Comparison of ENCODE assay signal across 9 mouse cellular contexts in genomic region chr13:97638457-97639088, GRCm38 (mm10).
DNase-seq lines count a peak whose midpoint lies in the region; ATAC-seq lines count a peak whose summit lies in the region.
"Had no signal": no experiment of that assay in that cellular context is flagged by ENCODE, and none has a peak within 500 bp of the region (broad histone marks: within the 10 kb centered on the region; RNA-seq: fewer than 3 reads in every experiment).

No protein-coding gene starts in this region.

- no peak overlapping the region for H3K4me3 ChIP-seq in forebrain, embryonic 13.5 days
- no peak overlapping the region for H3K4me3 ChIP-seq in forebrain, embryonic 11.5 days (ENCODE audit: low read depth, low read length)
- H3K4me3 ChIP-seq in midbrain, embryonic 11.5 days (ENCODE audit: low read depth, low read length) = no peak overlapping the region
- no peak overlapping the region for H3K4me3 ChIP-seq in midbrain, embryonic 10.5 days
- H3K4me3 ChIP-seq in forebrain, embryonic 15.5 days = no peak overlapping the region
- no peak overlapping the region for H3K4me3 ChIP-seq in neural tube, embryonic 13.5 days
- H3K4me3 ChIP-seq: limb, embryonic 12.5 days had no signal

- H3K9me3 ChIP-seq in forebrain, embryonic 13.5 days (replicated peaks) = peaks cover 7% of the 10 kb centered on the region; the same call in 1 of the 2 replicates
- no peaks in the 10 kb centered on the region for H3K9me3 ChIP-seq in forebrain, embryonic 11.5 days (ENCODE audit: control insufficient read depth, low read length)
- no peaks in the 10 kb centered on the region for H3K9me3 ChIP-seq in midbrain, embryonic 11.5 days (ENCODE audit: control insufficient read depth, low read length)
- H3K9me3 ChIP-seq in midbrain, embryonic 10.5 days (replicated peaks) = no peaks in the 10 kb centered on the region; the same call in 1 of the 2 replicates
- no peaks in the 10 kb centered on the region for H3K9me3 ChIP-seq in forebrain, embryonic 15.5 days
- H3K9me3 ChIP-seq in neural tube, embryonic 13.5 days = 0 out of 2 replicates have a peak, but pooled peaks cover 4% of the 10 kb centered on the region

- H3K27me3 ChIP-seq in forebrain, embryonic 13.5 days = no peaks in the 10 kb centered on the region
- H3K27me3 ChIP-seq in forebrain, embryonic 11.5 days (ENCODE audit: control insufficient read depth, insufficient read depth, low read length) = no peaks in the 10 kb centered on the region
- no peaks in the 10 kb centered on the region for H3K27me3 ChIP-seq in midbrain, embryonic 11.5 days (ENCODE audit: control insufficient read depth, insufficient read depth, low read length)
- no peaks in the 10 kb centered on the region for H3K27me3 ChIP-seq in midbrain, embryonic 10.5 days (ENCODE audit: low read depth, poor library complexity, severe bottlenecking)
- H3K27me3 ChIP-seq in forebrain, embryonic 15.5 days = no peaks in the 10 kb centered on the region
- H3K27me3 ChIP-seq in neural tube, embryonic 13.5 days = no peaks in the 10 kb centered on the region
- H3K27me3 ChIP-seq: limb, embryonic 12.5 days had no signal

- H3K9ac ChIP-seq in forebrain, embryonic 13.5 days = no peak overlapping the region
- H3K9ac ChIP-seq in forebrain, embryonic 11.5 days (ENCODE audit: low read length) = no peak overlapping the region
- no peak overlapping the region for H3K9ac ChIP-seq in midbrain, embryonic 11.5 days (ENCODE audit: low read length)
- H3K9ac ChIP-seq in forebrain, embryonic 15.5 days (replicated peaks) = no peak overlapping the region
- H3K9ac ChIP-seq in neural tube, embryonic 13.5 days = no peak overlapping the region
- H3K9ac ChIP-seq: limb, embryonic 12.5 days had no signal

- 53% methylated on average over 5 of the region's 5 CpGs for WGBS in forebrain, embryonic 13.5 days
- WGBS in forebrain, embryonic 11.5 days = 76% methylated on average over 5 of the region's 5 CpGs
- 74% methylated on average over 5 of the region's 5 CpGs for WGBS in midbrain, embryonic 11.5 days
- WGBS in midbrain, embryonic 10.5 days = 78% methylated on average over 5 of the region's 5 CpGs
- 40% methylated on average over 5 of the region's 5 CpGs for WGBS in forebrain, embryonic 15.5 days
- 72% methylated on average over 5 of the region's 5 CpGs for WGBS in neural tube, embryonic 13.5 days

- H3K4me2 ChIP-seq in forebrain, embryonic 13.5 days = no peak overlapping the region
- H3K4me2 ChIP-seq in forebrain, embryonic 11.5 days (ENCODE audit: low read depth, low read length, severe bottlenecking) = no peak overlapping the region
- H3K4me2 ChIP-seq in midbrain, embryonic 11.5 days = no peak overlapping the region
- no peak overlapping the region for H3K4me2 ChIP-seq in forebrain, embryonic 15.5 days (replicated peaks)
- no peak overlapping the region for H3K4me2 ChIP-seq in neural tube, embryonic 13.5 days
- H3K4me2 ChIP-seq: limb, embryonic 12.5 days had no signal

- no peak for DNase-seq in forebrain, embryonic 11.5 days (ENCODE audit: low spot score)
- DNase-seq in midbrain, embryonic 11.5 days (ENCODE audit: low spot score, missing footprints) = no peak
- DNase-seq in midbrain, embryonic 10.5 days (ENCODE audit: low spot score) = no peak
- no peak for DNase-seq in thymus, adult 18-20 months
- no peak for DNase-seq in right cerebral cortex, postnatal 36 days (ENCODE audit: low spot score in 2 of 2)

- peak; percentile 78 for ATAC-seq in forebrain, embryonic 13.5 days
- ATAC-seq in forebrain, embryonic 11.5 days (replicated peaks; ENCODE audit: low FRiP score) = no peak
- ATAC-seq in midbrain, embryonic 11.5 days (ENCODE audit: low FRiP score) = peak; percentile 52; the same call in 1 of the 2 replicates
- peak; percentile 80 for ATAC-seq in forebrain, embryonic 15.5 days (replicated peaks)
- no peak for ATAC-seq in neural tube, embryonic 13.5 days (ENCODE audit: low read depth)

- H3K4me1 ChIP-seq in forebrain, embryonic 13.5 days = peaks cover 16% of the 10 kb centered on the region
- no peaks in the 10 kb centered on the region for H3K4me1 ChIP-seq in forebrain, embryonic 11.5 days (replicated peaks; ENCODE audit: control insufficient read depth, insufficient read depth, low read length)
- no peaks in the 10 kb centered on the region for H3K4me1 ChIP-seq in midbrain, embryonic 11.5 days (ENCODE audit: control insufficient read depth, insufficient read depth, low read length)
- peaks cover 11% of the 10 kb centered on the region; the same call in 1 of the 2 replicates for H3K4me1 ChIP-seq in midbrain, embryonic 10.5 days
- peaks cover 25% of the 10 kb centered on the region for H3K4me1 ChIP-seq in forebrain, embryonic 15.5 days
- peaks cover 14% of the 10 kb centered on the region for H3K4me1 ChIP-seq in neural tube, embryonic 13.5 days (replicated peaks)

- peak overlapping the region; percentile 49; the same call in 1 of the 2 replicates for H3K27ac ChIP-seq in forebrain, embryonic 13.5 days
- no peak overlapping the region for H3K27ac ChIP-seq in forebrain, embryonic 11.5 days (ENCODE audit: low read depth, low read length)
- H3K27ac ChIP-seq in midbrain, embryonic 11.5 days (ENCODE audit: low read depth, low read length) = no peak overlapping the region
- H3K27ac ChIP-seq in midbrain, embryonic 10.5 days (replicated peaks) = no peak overlapping the region
- peak overlapping the region; percentile 69 for H3K27ac ChIP-seq in forebrain, embryonic 15.5 days (replicated peaks)
- 0 out of 2 replicates have a peak overlapping the region, but pooled peaks have one; percentile 7 for H3K27ac ChIP-seq in neural tube, embryonic 13.5 days (replicated peaks)
- H3K27ac ChIP-seq: limb, embryonic 12.5 days had no signal

- no peaks in the 10 kb centered on the region for H3K36me3 ChIP-seq in forebrain, embryonic 13.5 days (ENCODE audit: poor library complexity, severe bottlenecking)
- no peaks in the 10 kb centered on the region for H3K36me3 ChIP-seq in forebrain, embryonic 11.5 days (ENCODE audit: control insufficient read depth, insufficient read depth, low read length)
- H3K36me3 ChIP-seq in midbrain, embryonic 11.5 days (ENCODE audit: control insufficient read depth, insufficient read depth, low read length) = no peaks in the 10 kb centered on the region
- H3K36me3 ChIP-seq in midbrain, embryonic 10.5 days = no peaks in the 10 kb centered on the region
- no peaks in the 10 kb centered on the region for H3K36me3 ChIP-seq in forebrain, embryonic 15.5 days
- no peaks in the 10 kb centered on the region for H3K36me3 ChIP-seq in neural tube, embryonic 13.5 days
- H3K36me3 ChIP-seq: limb, embryonic 12.5 days had no signal

Comparison
In these comparisons a context has a peak if more than half of its experiments do, and no peak if none do; other contexts are left out.
1. ATAC-seq: peak in forebrain, embryonic 13.5 days (single experiment), midbrain, embryonic 11.5 days (single experiment) and forebrain, embryonic 15.5 days (single experiment); none in forebrain, embryonic 11.5 days (single experiment) and neural tube, embryonic 13.5 days (single experiment).
2. H3K27ac ChIP-seq: peak in forebrain, embryonic 13.5 days (single experiment), forebrain, embryonic 15.5 days (single experiment) and neural tube, embryonic 13.5 days (single experiment); none in forebrain, embryonic 11.5 days (single experiment), midbrain, embryonic 11.5 days (single experiment) and midbrain, embryonic 10.5 days (single experiment).